Mouse (Mus musculus): ENCODE measurements around the gene Apon. TPM values are rescaled to one million over a fixed set of nuclear protein-coding genes. Genes with fewer than 3 reads are reported as not detected.
"Not testable (repeated sequence)": the region's sequence is repeated elsewhere in the genome, so short reads cannot be mapped to it uniquely, and the experiment has no call there.

Apon gene
- polyA plus RNA-seq, 1 experiment from 2014 or later = 0.27 TPM

DNA sequence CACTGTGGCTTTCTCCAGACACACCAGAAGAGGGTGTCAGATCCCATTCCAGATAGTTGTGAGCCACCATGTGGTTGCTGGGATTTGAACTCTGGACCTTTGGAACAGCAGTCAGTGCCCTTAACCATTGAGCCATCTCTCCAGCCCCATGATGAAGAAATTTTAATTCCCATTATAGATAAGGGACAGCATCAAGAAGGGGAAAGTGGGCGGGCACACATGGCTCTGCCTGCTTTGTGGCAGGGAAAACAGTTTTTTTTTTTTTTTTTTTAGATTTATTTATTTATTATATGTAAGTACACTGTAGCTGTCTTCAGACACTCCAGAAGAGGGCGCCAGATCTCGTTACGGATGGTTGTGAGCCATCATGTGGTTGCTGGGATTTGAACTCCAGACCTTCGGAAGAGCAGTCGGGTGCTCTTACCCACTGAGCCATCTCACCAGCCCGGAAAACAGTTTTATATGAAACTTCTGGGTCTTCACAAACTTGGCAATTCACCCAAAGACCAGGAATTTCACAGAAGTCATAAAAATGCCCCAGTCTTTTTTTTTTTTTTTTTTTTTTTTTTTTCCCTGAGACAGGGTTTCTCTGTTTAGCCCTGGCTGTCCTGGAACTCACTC, 19.0 kb downstream of the Apon start:
- not testable (repeated sequence) for H3K4me1 ChIP-seq (ENCODE audit: control insufficient read depth, insufficient read depth, low read length); H3K36me3 ChIP-seq (ENCODE audit: control insufficient read depth, insufficient read depth, low read length); H3K9ac ChIP-seq (replicated peaks; ENCODE audit: low read depth, low read length); H3K4me3 ChIP-seq (ENCODE audit: low read depth, low read length); H3K4me2 ChIP-seq (replicated peaks; ENCODE audit: low read depth, low read length); ATAC-seq (ENCODE audit: insufficient number of reproducible peaks, insufficient read depth, low FRiP score, low read depth); H3K27me3 ChIP-seq (ENCODE audit: control insufficient read depth, insufficient read depth, low read length); H3K9me3 ChIP-seq (ENCODE audit: control insufficient read depth, low read depth, low read length); H3K27ac ChIP-seq (ENCODE audit: low read length)
- WGBS = 93% methylated on average over 4 of the region's 7 CpGs

DNA sequence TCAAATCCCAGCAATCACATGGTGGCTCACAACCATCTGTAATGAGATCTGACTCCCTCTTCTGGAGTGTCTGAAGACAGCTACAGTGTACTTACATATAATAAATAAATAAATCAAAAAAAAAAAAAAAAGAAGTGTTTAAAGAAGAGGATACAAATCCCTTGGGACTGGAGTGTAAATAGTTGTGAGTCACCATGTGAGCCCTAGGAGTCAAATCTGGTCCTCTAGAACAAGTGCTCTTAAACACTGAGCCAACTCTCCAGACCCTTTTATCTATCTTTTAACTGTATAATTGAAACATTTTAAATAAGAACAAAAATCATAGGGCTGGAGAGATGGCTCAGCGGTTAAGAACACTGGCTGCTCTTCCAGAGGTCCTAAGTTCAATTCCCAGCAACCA, 21.5 kb downstream of the Apon start:
- H3K36me3 ChIP-seq (ENCODE audit: control insufficient read depth, insufficient read depth, low read length); ATAC-seq (ENCODE audit: insufficient number of reproducible peaks, insufficient read depth, low FRiP score, low read depth); H3K4me2 ChIP-seq (replicated peaks; ENCODE audit: low read depth, low read length); H3K9ac ChIP-seq (replicated peaks; ENCODE audit: low read depth, low read length); H3K4me1 ChIP-seq (ENCODE audit: control insufficient read depth, insufficient read depth, low read length); H3K27me3 ChIP-seq (ENCODE audit: control insufficient read depth, insufficient read depth, low read length); H3K27ac ChIP-seq (ENCODE audit: low read length); H3K9me3 ChIP-seq (ENCODE audit: control insufficient read depth, low read depth, low read length); H3K4me3 ChIP-seq (ENCODE audit: low read depth, low read length): not testable (repeated sequence)
- 96% methylated on average over 1 of the region's 1 CpGs for WGBS

DNA sequence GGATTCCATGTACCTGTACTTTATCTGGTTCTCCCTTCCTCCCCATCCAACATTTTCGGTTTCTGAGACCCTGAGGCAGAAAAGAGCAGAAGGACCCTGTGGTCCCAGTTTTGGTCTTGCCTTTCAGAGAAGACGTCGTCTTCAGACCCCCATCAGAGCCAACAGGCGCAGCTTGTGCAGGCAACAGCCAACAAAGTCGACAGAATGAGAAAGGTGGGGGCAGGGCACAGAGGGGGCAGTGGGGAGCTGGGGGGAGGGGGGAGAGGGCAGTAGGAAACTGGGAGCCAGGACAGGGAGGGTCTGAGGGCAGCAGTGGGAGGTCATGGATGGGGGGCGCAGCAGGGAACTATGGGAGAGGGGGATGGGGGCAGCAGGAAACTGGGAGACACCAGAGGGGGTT, 24.3 kb downstream of the Apon start:
- Histone ChIP-seq H3K4me3 (ENCODE audit: low read depth, low read length) (no peak overlapping the region), H3K4me1 (ENCODE audit: control insufficient read depth, insufficient read depth, low read length) (no peaks in the 10 kb centered on the region), H3K4me2 (replicated peaks; ENCODE audit: low read depth, low read length) (no peak overlapping the region), H3K27me3 (ENCODE audit: control insufficient read depth, insufficient read depth, low read length) (no peaks in the 10 kb centered on the region), H3K27ac (ENCODE audit: low read length) (no peak overlapping the region), H3K9me3 (ENCODE audit: control insufficient read depth, low read depth, low read length) (no peaks in the 10 kb centered on the region), H3K9ac (replicated peaks; ENCODE audit: low read depth, low read length) (no peak overlapping the region), H3K36me3 (ENCODE audit: control insufficient read depth, insufficient read depth, low read length) (peaks cover 19% of the 10 kb centered on the region)
- no peak for ATAC-seq (ENCODE audit: insufficient number of reproducible peaks, insufficient read depth, low FRiP score, low read depth)
- WGBS = 62% methylated on average over 6 of the region's 6 CpGs

DNA sequence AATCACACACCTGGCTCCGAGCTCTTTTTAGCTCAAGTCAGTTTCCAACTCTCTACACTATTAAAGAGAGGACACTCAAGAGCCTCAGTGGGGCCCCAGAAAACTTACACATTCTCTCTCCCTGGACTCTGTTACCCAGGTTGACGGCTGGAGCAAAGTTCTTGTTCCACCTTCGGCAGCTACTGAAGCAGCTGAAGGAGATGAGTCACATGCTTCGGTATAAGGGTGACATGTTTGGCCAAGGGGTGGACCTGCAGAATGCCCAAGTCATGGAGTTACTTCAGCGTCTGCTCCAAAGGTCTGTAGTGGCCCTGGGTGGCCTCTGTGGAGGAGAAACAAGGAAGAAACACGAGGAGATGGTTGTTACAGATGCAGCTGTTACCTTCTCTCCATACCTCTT, 27.0 kb downstream of the Apon start:
- H3K27ac ChIP-seq (ENCODE audit: low read length) = no peak overlapping the region
- no peak overlapping the region for H3K4me3 ChIP-seq (ENCODE audit: low read depth, low read length)
- 82% methylated on average over 6 of the region's 6 CpGs for WGBS
- no peak for ATAC-seq (ENCODE audit: insufficient number of reproducible peaks, insufficient read depth, low FRiP score, low read depth)
- H3K9ac ChIP-seq (replicated peaks; ENCODE audit: low read depth, low read length) = no peak overlapping the region
- H3K4me2 ChIP-seq (replicated peaks; ENCODE audit: low read depth, low read length) = no peak overlapping the region
- no peaks in the 10 kb centered on the region for H3K9me3 ChIP-seq (ENCODE audit: control insufficient read depth, low read depth, low read length)
- no peaks in the 10 kb centered on the region for H3K4me1 ChIP-seq (ENCODE audit: control insufficient read depth, insufficient read depth, low read length)
- peaks cover 28% of the 10 kb centered on the region for H3K36me3 ChIP-seq (ENCODE audit: control insufficient read depth, insufficient read depth, low read length)
- no peaks in the 10 kb centered on the region for H3K27me3 ChIP-seq (ENCODE audit: control insufficient read depth, insufficient read depth, low read length)

DNA sequence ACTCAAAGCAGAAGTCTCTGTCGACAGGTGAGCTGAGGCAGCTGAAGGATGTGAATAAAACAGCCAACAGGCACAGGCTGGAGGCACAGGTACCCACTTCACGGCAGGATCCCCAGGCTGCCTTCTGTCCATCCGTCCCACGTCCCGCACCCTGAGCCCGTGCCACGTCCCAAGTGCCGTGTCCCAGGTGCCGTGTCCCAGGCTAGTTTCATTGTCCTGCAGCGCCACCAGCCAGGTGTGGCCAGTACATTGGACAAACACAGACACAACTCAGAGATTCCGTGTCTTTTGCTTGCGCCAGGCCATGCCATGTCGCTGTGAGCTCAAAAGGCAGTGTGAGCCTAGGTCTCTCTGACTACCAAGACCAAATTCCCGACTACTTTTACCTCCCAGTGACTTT, 27.8 kb downstream of the Apon start:
- Histone ChIP-seq H3K4me1 (ENCODE audit: control insufficient read depth, insufficient read depth, low read length) (no peaks in the 10 kb centered on the region), H3K9me3 (ENCODE audit: control insufficient read depth, low read depth, low read length) (no peaks in the 10 kb centered on the region), H3K4me3 (ENCODE audit: low read depth, low read length) (no peak overlapping the region), H3K27ac (ENCODE audit: low read length) (no peak overlapping the region), H3K27me3 (ENCODE audit: control insufficient read depth, insufficient read depth, low read length) (no peaks in the 10 kb centered on the region), H3K9ac (replicated peaks; ENCODE audit: low read depth, low read length) (no peak overlapping the region), H3K4me2 (replicated peaks; ENCODE audit: low read depth, low read length) (no peak overlapping the region), H3K36me3 (ENCODE audit: control insufficient read depth, insufficient read depth, low read length) (peaks cover 24% of the 10 kb centered on the region)
- no peak for ATAC-seq (ENCODE audit: insufficient number of reproducible peaks, insufficient read depth, low FRiP score, low read depth)
- 89% methylated on average over 14 of the region's 14 CpGs for WGBS

DNA sequence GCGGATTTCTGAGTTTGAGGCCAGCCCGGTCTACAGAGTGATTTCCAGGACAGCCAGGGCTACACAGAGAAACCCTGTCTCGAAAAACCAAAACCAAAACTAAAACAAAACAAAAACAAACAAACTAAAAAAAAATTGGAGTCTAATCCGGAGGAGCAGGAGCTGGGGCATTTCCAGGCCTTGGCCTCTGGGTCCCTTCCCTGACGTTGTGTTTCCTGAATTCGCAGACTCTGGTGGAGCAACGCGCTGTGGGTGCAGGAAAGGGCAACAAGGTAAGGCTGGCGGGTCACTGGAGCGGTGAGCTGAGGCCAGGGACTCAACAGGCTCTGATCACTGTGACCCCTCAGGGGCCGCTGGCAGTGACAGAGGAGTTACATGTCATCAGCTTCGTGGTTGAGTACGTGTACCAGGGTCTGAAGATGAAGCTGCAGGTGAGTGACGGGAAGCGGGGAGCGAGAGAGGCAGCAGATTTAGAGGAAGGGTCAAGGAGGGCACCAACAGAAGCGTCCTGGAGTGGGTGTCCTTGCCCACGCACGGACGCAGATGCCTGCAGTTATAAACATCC, 29.1 kb downstream of the Apon start:
- 86% methylated on average over 20 of the region's 20 CpGs for WGBS

DNA sequence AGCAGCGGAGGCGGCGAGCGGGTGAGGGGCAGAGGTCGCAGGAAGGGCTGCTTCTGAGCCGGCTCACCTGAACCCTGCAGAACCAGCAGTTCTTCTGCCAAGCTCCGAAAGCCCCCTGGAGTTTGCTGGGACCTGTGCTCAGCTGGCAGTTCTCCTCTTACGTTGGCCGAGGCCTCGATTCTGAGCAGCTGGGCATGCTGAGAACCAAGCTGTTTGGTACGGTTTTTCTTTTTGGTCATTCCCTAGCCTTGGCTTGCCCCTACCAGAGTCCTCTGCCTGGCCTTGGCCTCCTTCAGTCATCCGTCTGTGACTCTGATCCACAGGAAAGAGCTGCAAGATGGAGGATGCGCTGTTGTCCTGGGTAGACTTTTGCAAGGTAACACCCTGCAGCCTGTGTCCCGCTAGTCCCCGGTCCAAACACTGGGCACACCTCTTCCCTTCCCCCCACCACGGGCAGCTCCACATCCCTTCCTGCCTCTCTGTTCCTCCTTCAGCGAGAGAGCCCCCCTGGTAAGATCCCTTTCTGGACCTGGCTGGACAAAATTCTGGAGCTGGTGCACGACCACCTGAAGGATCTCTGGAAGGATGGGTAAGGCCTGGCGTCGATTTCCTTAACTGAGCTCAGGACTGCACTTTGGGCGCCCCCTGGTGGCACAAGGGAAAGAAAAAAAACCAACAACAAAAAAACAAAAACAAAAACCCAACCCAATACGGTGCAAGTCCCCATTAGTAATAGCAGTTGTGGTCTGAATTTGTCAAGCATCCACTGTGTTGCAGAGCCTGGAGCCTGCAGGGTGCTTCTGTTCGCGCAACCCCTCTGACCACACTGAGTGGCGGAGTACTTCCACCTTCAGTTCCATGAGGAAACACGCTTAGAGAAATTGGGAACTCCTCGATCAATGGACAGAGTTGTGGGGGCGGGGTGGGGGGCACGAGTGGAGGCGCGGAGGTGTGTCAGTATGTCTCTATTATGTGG, 30.0 kb downstream of the Apon start:
- Histone ChIP-seq H3K4me1 (ENCODE audit: control insufficient read depth, insufficient read depth, low read length) (no peaks in the 10 kb centered on the region), H3K27me3 (ENCODE audit: control insufficient read depth, insufficient read depth, low read length) (no peaks in the 10 kb centered on the region), H3K4me2 (replicated peaks; ENCODE audit: low read depth, low read length) (no peak overlapping the region), H3K27ac (ENCODE audit: low read length) (no peak overlapping the region), H3K36me3 (ENCODE audit: control insufficient read depth, insufficient read depth, low read length) (peaks cover 23% of the 10 kb centered on the region), H3K4me3 (ENCODE audit: low read depth, low read length) (no peak overlapping the region), H3K9ac (replicated peaks; ENCODE audit: low read depth, low read length) (no peak overlapping the region), H3K9me3 (ENCODE audit: control insufficient read depth, low read depth, low read length) (no peaks in the 10 kb centered on the region)
- no peak for ATAC-seq (ENCODE audit: insufficient number of reproducible peaks, insufficient read depth, low FRiP score, low read depth)
- WGBS = 62% methylated on average over 31 of the region's 31 CpGs

More for the DNA sequence above, 29.1 kb downstream of the Apon start:
- no peak for ATAC-seq (ENCODE audit: insufficient number of reproducible peaks, insufficient read depth, low FRiP score, low read depth)
- Histone ChIP-seq H3K27ac (ENCODE audit: low read length) (no peak overlapping the region), H3K27me3 (ENCODE audit: control insufficient read depth, insufficient read depth, low read length) (no peaks in the 10 kb centered on the region), H3K36me3 (ENCODE audit: control insufficient read depth, insufficient read depth, low read length) (peaks cover 23% of the 10 kb centered on the region), H3K9ac (replicated peaks; ENCODE audit: low read depth, low read length) (no peak overlapping the region), H3K9me3 (ENCODE audit: control insufficient read depth, low read depth, low read length) (no peaks in the 10 kb centered on the region), H3K4me2 (replicated peaks; ENCODE audit: low read depth, low read length) (no peak overlapping the region), H3K4me3 (ENCODE audit: low read depth, low read length) (no peak overlapping the region), H3K4me1 (ENCODE audit: control insufficient read depth, insufficient read depth, low read length) (no peaks in the 10 kb centered on the region)

DNA sequence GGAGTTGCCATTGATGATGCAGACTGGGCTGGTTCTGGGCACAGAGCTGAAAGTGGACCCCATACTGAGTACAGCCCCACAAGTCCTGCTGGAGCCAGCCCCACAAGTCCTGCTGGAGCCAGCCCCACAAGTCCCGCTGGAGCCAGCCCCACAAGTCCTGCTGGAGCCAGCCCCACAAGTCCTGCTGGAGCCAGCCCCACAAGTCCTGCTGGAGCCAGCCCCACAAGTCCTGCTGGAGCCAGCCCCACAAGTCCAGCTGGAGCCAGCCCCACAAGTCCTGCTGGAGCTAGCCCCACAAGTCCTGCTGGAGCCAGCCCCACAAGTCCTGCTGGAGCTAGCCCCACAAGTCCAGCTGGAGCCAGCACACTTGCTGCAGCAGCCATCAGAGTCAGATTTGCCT, 36.7 kb downstream of the Apon start:
- H3K9me3 ChIP-seq (ENCODE audit: control insufficient read depth, low read depth, low read length); H3K4me3 ChIP-seq (ENCODE audit: low read depth, low read length); H3K27ac ChIP-seq (ENCODE audit: low read length); ATAC-seq (ENCODE audit: insufficient number of reproducible peaks, insufficient read depth, low FRiP score, low read depth); H3K27me3 ChIP-seq (ENCODE audit: control insufficient read depth, insufficient read depth, low read length); H3K9ac ChIP-seq (replicated peaks; ENCODE audit: low read depth, low read length); H3K4me1 ChIP-seq (ENCODE audit: control insufficient read depth, insufficient read depth, low read length); H3K4me2 ChIP-seq (replicated peaks; ENCODE audit: low read depth, low read length): not testable (repeated sequence)
- WGBS = 60% methylated on average over 1 of the region's 1 CpGs
- peaks cover 13% of the 10 kb centered on the region for H3K36me3 ChIP-seq (ENCODE audit: control insufficient read depth, insufficient read depth, low read length)

Data from stomach, embryonic 14.5 days (tissue).